Mouse (Mus musculus) liver, embryonic 11.5 days (tissue): ENCODE measurements around the gene Herc2. TPM values are rescaled to one million over a fixed set of nuclear protein-coding genes. Genes with fewer than 3 reads are reported as not detected.

Experiments
- ATAC-seq: fragments of 200-750 bp; cut with Nextera tagmentation; replicated peaks from 2 replicates; pipeline ENCODE4 v1.8.0; 2017; ENCODE audit warnings: moderate number of reproducible peaks, mild to moderate bottlenecking, moderate TSS enrichment, moderate library complexity; ENCODE audit not compliant: low FRiP score
- DNase-seq: peaks from one replicate; pipeline ENCODE4 v3.0.0-alpha.2; 2017; ENCODE audit warnings: low spot score
- H3K27ac ChIP-seq: fragments of 300-500 bp; sonication (generic); 2 replicates; pipeline ENCODE4 v1.5.1; 2014; ENCODE audit warnings: mild to moderate bottlenecking, low read depth, low read length, control low read depth
- H3K27me3 ChIP-seq: fragments of 300-500 bp; sonication (generic); replicated peaks from 2 replicates; pipeline ENCODE4 v1.6.1; 2014; ENCODE audit warnings: low read length, mixed read lengths; ENCODE audit not compliant: control insufficient read depth, insufficient read depth
- H3K36me3 ChIP-seq: fragments of 300-500 bp; sonication (generic); 2 replicates; pipeline ENCODE4 v1.6.1; 2014; ENCODE audit warnings: mild to moderate bottlenecking, low read length, moderate library complexity, mixed read lengths; ENCODE audit not compliant: control insufficient read depth, insufficient read depth
- H3K4me1 ChIP-seq: fragments of 300-500 bp; sonication (generic); replicated peaks from 2 replicates; pipeline ENCODE4 v1.6.1; 2014; ENCODE audit warnings: low read length, mixed read lengths; ENCODE audit not compliant: control insufficient read depth, insufficient read depth
- H3K4me2 ChIP-seq: fragments of 300-500 bp; sonication (generic); 2 replicates; pipeline ENCODE4 v1.6.1; 2014; ENCODE audit warnings: mild to moderate bottlenecking, control low read depth, moderate library complexity
- H3K4me3 ChIP-seq: fragments of 300-500 bp; sonication (generic); 2 replicates; pipeline ENCODE4 v1.5.1; 2014; ENCODE audit warnings: low read depth, low read length, control low read depth
- H3K9ac ChIP-seq: fragments of 300-500 bp; sonication (generic); 2 replicates; pipeline ENCODE4 v1.6.1; 2014; ENCODE audit warnings: low read depth, low read length, control low read depth
- H3K9me3 ChIP-seq: fragments of 300-500 bp; sonication (generic); 2 replicates; pipeline ENCODE4 v1.6.1; 2016; ENCODE audit warnings: low read length, inconsistent platforms, mixed read lengths; ENCODE audit not compliant: control insufficient read depth
- WGBS: fragments of 180-500 bp; shearing (Covaris S2); extraction: QIAGEN DNeasy Blood & Tissue Kit; methylation state at CpG from one replicate; pipeline ENCODE4 v1.1.7; 2014; 5-methylcytosine and 5-hydroxymethylcytosine counted together
- polyA plus RNA-seq: library from polyadenylated mRNA; unstranded; fragments of >200 nt; fragmentation: Nextera tagmentation; extraction: Ambion mirVana; gene quantifications from 2 replicates; pipeline ENCODE4 v1.2.1, GENCODE M21; 2014

Gene Herc2
- polyA plus RNA-seq, 1 experiment from 2014 or later, result 18.5 TPM

GRCm38 (mm10) chr7:56138706-56139105, 88.7 kb downstream of the Herc2 start:
- H3K36me3 ChIP-seq, result peaks cover 18% of the 10 kb centered on the region

DNA sequence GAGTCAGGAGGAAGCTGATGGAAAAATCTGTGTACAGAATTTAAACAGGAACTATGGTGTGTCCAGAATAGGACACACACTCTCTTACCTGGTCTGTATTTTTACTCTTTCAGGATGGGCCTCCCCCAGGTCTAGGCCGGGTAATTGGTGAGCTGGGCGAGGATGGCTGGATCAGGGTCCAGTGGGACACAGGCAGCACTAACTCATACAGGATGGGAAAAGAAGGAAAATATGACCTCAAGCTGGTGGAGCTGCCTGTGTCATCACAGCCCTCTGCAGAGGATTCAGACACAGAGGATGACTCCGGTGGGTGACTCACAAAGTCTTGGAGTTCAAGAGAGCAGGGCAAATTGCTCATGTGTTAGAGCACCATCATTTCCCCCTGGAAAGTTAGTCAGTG, 96.4 kb downstream of the Herc2 start:
- Histone ChIP-seq H3K36me3 (peaks cover 16% of the 10 kb centered on the region), H3K27me3 (no peaks in the 10 kb centered on the region), H3K9me3 (no peaks in the 10 kb centered on the region), H3K4me3 (no peak overlapping the region), H3K27ac (no peak overlapping the region), H3K4me2 (no peak overlapping the region), H3K4me1 (no peaks in the 10 kb centered on the region), H3K9ac (no peak overlapping the region)
- no peak for DNase-seq
- 88% methylated on average over 3 of the region's 3 CpGs for WGBS
- ATAC-seq, result no peak

More at GRCm38 (mm10) chr7:56138706-56139105, 88.7 kb downstream of the Herc2 start:
- no peak for ATAC-seq
- no peak overlapping the region for H3K9ac ChIP-seq
- 88% methylated on average over 7 of the region's 7 CpGs for WGBS
- H3K4me2 ChIP-seq, result no peak overlapping the region
- H3K4me1 ChIP-seq, result no peaks in the 10 kb centered on the region
- no peak for DNase-seq
- H3K27ac ChIP-seq, result no peak overlapping the region
- H3K4me3 ChIP-seq, result no peak overlapping the region
- no peaks in the 10 kb centered on the region for H3K9me3 ChIP-seq
- no peaks in the 10 kb centered on the region for H3K27me3 ChIP-seq

DNA sequence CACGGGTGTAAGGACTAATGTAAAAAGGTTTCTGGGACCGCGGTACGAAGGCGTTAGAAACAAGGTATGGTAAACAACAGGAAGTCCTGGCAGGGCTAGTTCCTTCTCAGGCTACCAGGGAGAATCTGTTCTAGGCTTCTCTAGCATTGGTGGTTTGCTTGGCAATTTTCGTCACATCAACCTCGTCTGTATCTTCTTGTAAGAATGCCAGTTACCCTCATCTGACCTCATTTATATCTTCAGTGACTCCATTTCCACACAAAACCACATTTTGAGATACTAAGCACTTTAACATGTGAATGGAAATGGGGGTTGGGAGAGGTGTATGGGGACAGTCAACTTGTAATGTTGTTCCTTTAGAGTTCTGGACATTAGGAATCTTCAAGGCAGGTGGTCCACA, 98.9 kb downstream of the Herc2 start:
- Histone ChIP-seq H3K9me3 (no peaks in the 10 kb centered on the region), H3K27me3 (no peaks in the 10 kb centered on the region), H3K4me2 (no peak overlapping the region), H3K4me3 (no peak overlapping the region), H3K4me1 (no peaks in the 10 kb centered on the region), H3K36me3 (peaks cover 28% of the 10 kb centered on the region), H3K9ac (no peak overlapping the region), H3K27ac (no peak overlapping the region)
- 87% methylated on average over 7 of the region's 7 CpGs for WGBS
- ATAC-seq, result no peak
- DNase-seq, result no peak

DNA sequence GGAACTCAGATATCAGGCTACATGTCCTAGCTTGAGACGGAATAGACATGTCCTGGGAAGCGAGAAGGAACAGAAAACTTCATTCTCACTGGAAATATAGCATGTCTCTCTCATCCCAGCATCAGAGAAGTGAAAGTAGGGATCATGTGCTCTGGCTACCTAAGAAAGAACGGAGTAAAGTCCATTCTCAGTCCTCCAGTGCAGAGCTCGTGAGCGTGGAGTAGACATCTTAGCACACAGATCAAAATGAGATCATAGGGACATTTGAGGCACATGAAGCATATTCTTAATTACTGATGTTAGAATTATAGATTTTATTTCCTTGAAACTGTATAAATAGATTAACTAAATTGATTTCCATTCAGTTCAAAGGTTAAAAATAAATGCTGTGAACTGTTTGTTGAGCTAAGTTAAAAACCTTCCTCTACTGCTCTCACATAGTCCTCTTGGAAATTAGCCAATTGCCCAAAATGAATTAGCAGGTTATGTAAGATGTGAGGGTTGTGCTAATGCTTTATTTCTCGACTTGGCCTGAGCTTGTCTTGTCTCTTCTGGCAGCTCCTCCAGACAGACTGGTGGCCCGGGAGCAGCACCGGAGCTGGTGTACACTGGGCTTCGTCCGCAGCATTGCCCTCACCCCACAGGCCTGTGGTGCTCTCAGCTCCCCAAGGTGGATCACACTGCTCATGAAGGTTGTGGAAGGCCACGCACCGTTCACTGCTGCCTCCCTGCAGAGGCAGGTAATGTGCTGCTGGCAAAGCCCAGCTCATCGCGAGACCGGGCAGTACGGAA, 102.1 kb downstream of the Herc2 start:
- WGBS, result 93% methylated on average over 16 of the region's 16 CpGs
- no peaks in the 10 kb centered on the region for H3K9me3 ChIP-seq

GRCm38 (mm10) chr7:56153161-56153560, 103.2 kb downstream of the Herc2 start:
- H3K4me2 ChIP-seq, result no peak overlapping the region
- H3K4me3 ChIP-seq, result no peak overlapping the region
- H3K36me3 ChIP-seq, result peaks cover 28% of the 10 kb centered on the region
- no peaks in the 10 kb centered on the region for H3K27me3 ChIP-seq
- no peaks in the 10 kb centered on the region for H3K4me1 ChIP-seq
- WGBS, result 94% methylated on average over 9 of the region's 9 CpGs
- H3K9me3 ChIP-seq, result no peaks in the 10 kb centered on the region
- no peak overlapping the region for H3K9ac ChIP-seq
- DNase-seq (no peak), ATAC-seq (no peak)
- H3K27ac ChIP-seq, result no peak overlapping the region

More for the DNA sequence above, 102.1 kb downstream of the Herc2 start:
- no peaks in the 10 kb centered on the region for H3K4me1 ChIP-seq
- DNase-seq (no peak), ATAC-seq (no peak)
- H3K9ac ChIP-seq, result no peak overlapping the region
- no peak overlapping the region for H3K27ac ChIP-seq
- H3K4me2 ChIP-seq, result no peak overlapping the region
- peaks cover 24% of the 10 kb centered on the region for H3K36me3 ChIP-seq
- H3K4me3 ChIP-seq, result no peak overlapping the region
- no peaks in the 10 kb centered on the region for H3K27me3 ChIP-seq

GRCm38 (mm10) chr7:56153625-56154024, 103.6 kb downstream of the Herc2 start:
- H3K27me3 ChIP-seq, result no peaks in the 10 kb centered on the region
- ATAC-seq, result no peak
- H3K27ac ChIP-seq, result no peak overlapping the region
- H3K36me3 ChIP-seq, result peaks cover 28% of the 10 kb centered on the region
- DNase-seq, result no peak
- no peak overlapping the region for H3K4me2 ChIP-seq
- no peak overlapping the region for H3K4me3 ChIP-seq
- H3K9ac ChIP-seq, result no peak overlapping the region
- 91% methylated on average over 12 of the region's 12 CpGs for WGBS
- no peaks in the 10 kb centered on the region for H3K4me1 ChIP-seq
- no peaks in the 10 kb centered on the region for H3K9me3 ChIP-seq

GRCm38 (mm10) chr7:56163316-56163715, 113.3 kb downstream of the Herc2 start:
- ATAC-seq (no peak), DNase-seq (no peak)
- WGBS, result 91% methylated on average over 4 of the region's 4 CpGs
- no peak overlapping the region for H3K27ac ChIP-seq
- no peak overlapping the region for H3K4me2 ChIP-seq
- no peak overlapping the region for H3K9ac ChIP-seq
- peaks cover 9% of the 10 kb centered on the region for H3K36me3 ChIP-seq
- no peaks in the 10 kb centered on the region for H3K4me1 ChIP-seq
- no peak overlapping the region for H3K4me3 ChIP-seq
- H3K9me3 ChIP-seq, result no peaks in the 10 kb centered on the region
- no peaks in the 10 kb centered on the region for H3K27me3 ChIP-seq

- peaks cover 3% of the 10 kb centered on the region; the same call in 1 of the 2 replicates for H3K36me3 ChIP-seq
- H3K4me2 ChIP-seq, result no peak overlapping the region
- WGBS, result 84% methylated on average over 7 of the region's 7 CpGs
- H3K27me3 ChIP-seq, result no peaks in the 10 kb centered on the region
- no peak for DNase-seq
- H3K27ac ChIP-seq, result no peak overlapping the region
- no peak overlapping the region for H3K9ac ChIP-seq
- ATAC-seq, result no peak
- H3K4me3 ChIP-seq, result no peak overlapping the region
- no peaks in the 10 kb centered on the region for H3K4me1 ChIP-seq
- no peaks in the 10 kb centered on the region for H3K9me3 ChIP-seq
These were observed 118.7 kb downstream of the Herc2 start for GRCm38 (mm10) chr7:56168713-56169112.

- no peak overlapping the region for H3K4me3 ChIP-seq
- peaks cover 8% of the 10 kb centered on the region; the same call in 1 of the 2 replicates for H3K36me3 ChIP-seq
- no peak overlapping the region for H3K4me2 ChIP-seq
- no peak for DNase-seq
- WGBS, result 80% methylated on average over 3 of the region's 3 CpGs
- ATAC-seq, result no peak
- H3K27ac ChIP-seq, result no peak overlapping the region
- H3K9ac ChIP-seq, result no peak overlapping the region
- no peaks in the 10 kb centered on the region for H3K4me1 ChIP-seq
- H3K27me3 ChIP-seq, result no peaks in the 10 kb centered on the region
- no peaks in the 10 kb centered on the region for H3K9me3 ChIP-seq
These were observed 127.4 kb downstream of the Herc2 start for GRCm38 (mm10) chr7:56177371-56177770.
